Mouse (Mus musculus): Measurements from ENCODE around the gene Me3.

- no peak for TF ChIP-seq EP300 (IDR thresholded peaks at IDR 0.05; ENCODE audit: insufficient read depth, low read depth, low read length)
- TF ChIP-seq CTCF (IDR thresholded peaks at IDR 0.05), result no peak
Observed at GRCm38 (mm10) chr7:89657183-89657582, 25.0 kb downstream of the Me3 start.
